Mouse (Mus musculus) heart, adult 18-20 months (tissue): Measurements from ENCODE around the gene Ormdl2. TPM values are rescaled to one million over a fixed set of nuclear protein-coding genes. Genes with fewer than 3 reads are reported as not detected.

Experiments
- DNase-seq, 2 experiments: peaks; one replicate each; pipeline ENCODE4 v3.0.0; 2021 to 2022; ENCODE audit warnings: mixed read lengths in 1 of 2
- total RNA-seq, 2 experiments: library from RNA; stranded (reverse); gene quantifications; 2 replicates each; pipeline ENCODE4 v1.2.3; 2021

The Ormdl2 gene
- total RNA-seq, 2 experiments from 2014 or later = 8.1 to 9.7 TPM

DNA sequence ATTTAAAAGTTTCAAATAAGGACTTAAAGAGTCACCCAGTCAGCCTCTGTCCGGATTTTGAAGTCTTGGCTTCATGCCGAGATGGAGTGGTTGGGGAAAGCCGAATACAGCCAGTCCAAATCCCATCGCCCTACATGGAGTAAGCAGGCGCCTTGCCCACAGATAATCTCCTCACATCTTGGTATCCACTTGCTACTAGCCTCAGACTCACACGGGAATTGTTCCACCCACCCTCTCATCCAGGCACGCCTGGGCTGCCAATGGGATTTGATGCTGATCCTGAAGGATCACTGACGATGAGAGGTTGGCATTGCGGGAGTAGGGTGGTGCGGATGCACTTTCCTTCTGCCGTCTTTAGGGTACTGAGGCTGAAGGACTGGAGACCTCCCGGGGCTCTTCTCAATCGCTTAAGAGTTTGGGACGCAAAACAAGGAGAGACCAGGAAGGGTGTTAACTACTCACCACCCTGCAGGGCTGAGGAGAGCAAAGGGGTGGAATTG, 17.6 kb downstream of the Ormdl2 start, which contains the start of gene Dnajc14:
Gene Dnajc14, plus strand, starts transcription at position 292 of the 500 bp plus-strand sequence.
- DNase-seq = peak; percentile 69 to 83

DNA sequence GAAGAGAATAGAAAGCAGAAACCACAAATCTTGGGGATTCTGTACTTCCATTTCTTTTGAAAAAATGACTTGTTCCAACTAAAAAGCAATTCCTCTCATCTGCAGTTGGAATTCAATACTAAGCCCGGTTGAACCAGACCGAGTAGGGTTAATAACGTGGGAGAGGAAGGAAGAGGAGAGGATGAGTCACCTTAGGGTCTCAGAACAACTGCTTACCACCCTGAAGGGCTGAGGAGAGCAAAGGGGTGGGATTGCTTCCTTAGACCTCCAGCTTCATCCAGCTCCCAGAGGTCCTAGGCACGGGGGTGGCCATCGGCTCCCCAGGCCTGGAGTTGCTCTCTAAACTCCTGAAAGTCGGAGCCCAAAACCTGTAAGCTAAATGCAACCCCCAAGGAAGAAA, 18.1 kb downstream of the Ormdl2 start:
- DNase-seq = no peak

DNA sequence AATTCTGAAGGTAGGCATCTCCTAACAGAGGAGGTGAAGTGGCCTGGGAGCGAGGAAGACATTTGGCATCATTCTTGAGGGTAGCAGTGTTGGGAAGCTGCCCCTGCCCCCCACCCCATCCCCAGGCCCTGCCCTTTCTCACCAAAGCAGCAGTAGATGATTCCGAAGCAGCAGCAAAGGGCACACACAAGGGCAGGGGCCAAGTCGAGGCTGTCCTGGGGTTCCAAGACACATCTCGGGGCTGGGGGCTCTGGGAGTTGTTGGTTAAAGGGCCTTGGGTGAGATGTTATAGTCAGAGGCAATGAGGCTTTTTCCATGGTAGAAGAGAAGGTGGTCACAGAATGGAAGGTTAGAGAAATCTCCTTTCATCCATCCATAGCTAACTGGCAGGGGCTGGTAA, 18.5 kb downstream of the Ormdl2 start:
- DNase-seq = no peak

DNA sequence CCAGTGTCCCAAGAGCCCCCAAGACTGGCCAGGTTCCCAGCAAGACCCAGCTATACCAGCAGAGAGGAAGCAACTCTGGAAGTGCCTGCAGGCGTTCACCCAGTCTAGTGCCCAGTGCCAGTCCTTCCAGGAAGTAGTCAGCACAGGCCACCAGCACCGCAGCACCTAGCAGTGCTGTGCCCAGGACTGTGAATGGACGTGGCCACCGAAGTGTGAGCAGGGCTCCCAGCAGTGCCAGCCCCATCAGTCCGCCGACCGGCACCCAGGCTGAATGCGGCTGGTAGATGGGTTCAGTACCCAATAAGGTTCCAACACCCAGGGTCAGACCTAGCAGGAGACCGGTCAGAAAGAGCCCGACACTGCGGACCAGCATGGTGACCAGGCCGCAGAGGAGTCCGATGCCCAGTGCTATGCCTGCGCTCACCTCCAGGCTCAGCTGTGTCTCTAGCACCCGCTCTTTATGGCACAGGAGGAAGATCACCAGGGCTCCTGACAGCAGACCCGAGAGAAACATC, 19.4 kb downstream of the Ormdl2 start:
- DNase-seq = no peak

DNA sequence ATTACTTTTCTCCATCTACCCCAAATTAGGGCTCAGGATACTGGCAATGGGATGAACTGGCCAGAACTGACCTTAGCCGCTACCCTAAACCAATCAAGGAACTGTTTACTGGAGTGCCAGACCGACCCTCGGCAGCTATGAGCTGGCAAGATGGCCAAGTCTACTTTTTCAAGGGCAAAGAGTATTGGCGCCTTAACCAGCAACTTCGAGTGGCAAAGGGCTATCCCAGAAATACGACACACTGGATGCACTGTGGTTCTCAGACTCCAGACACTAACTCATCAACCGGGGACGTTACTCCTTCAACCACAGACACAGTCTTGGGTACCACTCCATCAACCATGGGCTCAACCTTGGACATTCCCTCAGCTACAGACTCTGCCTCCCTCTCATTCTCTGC, 22.8 kb downstream of the Ormdl2 start:
- no peak for DNase-seq

DNA sequence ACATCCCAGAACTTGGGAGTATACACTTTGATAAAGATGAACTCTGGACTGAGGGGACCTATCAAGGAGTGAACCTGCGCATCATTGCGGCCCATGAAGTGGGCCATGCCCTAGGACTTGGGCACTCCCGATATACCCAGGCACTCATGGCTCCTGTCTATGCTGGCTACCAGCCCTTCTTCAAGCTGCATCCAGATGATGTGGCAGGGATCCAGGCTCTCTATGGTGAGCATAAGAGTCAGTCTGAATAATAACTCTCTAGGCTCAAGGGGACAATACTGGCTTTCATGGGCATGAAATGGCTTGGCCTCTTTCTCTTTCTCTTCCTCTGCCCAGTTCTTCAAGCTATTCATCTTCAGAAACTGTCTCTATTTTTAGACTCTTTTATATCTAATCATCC, 25.9 kb downstream of the Ormdl2 start:
- no peak for DNase-seq

DNA sequence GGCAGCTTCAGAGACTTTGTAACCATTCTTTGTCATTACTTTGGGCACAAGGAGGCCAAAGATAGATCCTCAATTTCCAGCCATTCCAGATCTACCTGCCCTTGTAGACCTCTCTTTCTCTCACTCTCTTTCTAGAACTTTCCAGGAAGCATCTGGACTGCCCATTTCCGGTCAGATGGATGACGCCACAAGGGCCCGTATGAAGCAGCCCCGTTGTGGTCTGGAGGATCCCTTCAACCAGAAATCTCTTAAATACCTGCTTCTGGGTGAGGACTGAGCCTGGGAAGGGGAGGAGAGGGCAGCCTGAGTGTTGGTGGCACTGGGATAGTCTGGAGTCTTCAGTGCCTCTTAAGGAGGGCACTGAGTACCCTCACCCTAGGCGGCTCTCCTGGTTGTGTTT, 27.1 kb downstream of the Ormdl2 start:
- no peak for DNase-seq

DNA sequence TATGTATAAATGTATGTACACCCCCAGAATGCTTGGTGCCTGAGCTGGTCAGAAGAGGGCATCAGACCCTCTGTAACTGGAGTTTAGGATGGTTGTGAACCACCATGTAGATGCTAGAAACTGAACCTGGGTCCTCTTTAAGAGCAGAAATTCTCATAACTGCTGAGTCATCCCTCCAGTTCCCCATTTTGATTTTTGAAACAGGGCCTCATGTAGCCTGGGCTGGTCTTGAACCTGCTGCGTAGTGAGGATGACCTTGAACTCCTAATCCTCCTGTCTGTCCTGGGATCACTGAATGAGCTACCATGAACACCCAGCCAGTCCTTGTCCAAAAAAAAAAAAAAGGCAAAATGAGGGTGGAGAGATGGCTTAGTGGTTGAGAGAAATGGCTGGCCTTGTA, 28.2 kb downstream of the Ormdl2 start:
- DNase-seq = no peak

DNA sequence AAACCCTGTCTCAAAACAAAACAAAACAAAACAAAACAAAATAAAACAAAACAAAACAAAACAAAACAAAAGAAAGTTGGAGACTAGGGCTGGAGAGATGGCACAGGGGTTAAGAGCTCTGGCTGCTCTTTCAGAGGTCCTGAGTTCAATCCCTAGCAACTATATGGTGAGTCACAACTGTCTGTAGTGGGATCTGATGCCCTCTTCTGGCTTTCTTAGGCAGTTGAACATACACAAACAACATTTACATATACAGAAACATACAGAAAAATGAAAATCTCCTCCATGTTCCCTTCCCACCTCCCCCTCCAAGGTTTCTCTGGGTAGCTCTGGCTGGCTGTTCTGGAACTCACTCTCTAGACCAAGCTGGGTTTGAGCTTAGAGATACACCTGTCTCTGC, 29.4 kb downstream of the Ormdl2 start:
- no peak for DNase-seq

DNA sequence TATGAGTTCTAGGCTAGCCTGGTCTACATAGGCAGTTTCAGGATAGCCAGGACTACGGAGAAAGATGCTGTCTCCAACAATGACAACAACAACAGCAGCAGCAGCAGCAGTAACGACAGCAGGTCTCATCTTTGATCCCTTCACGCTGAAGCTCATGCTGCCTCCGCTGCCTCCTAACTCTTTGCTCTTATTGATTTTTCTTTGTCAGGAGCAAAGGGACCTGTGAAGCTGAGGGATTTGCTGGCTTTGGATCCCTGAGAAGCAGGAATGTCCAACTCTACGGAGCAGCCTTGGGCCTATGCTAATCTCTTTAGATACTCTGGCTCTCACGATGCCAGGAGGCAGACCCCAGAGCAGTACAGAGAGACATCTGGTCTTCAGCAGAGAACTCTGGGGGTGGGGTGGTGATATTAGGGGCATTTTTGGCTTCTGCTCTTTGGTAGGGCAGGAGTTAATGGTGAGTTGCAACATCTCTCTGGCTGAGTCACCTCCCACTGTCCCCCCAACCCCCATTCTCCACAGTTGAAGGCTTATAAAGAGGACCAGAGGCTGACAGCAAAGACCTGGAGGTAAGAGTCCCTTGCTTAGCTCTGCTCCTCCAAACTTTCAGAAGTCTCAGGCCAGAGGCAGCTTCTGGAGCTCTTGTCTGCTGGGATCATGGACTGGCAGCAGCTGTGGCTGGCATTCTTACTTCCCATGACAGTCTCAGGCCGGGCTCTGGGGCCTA, 30.9 kb downstream of the Ormdl2 start, which contains the start of gene Mmp19:
Gene Mmp19, plus strand, starts transcription at position 513 of the 727 bp plus-strand sequence.
- DNase-seq = peak; percentile 38 to 59

DNA sequence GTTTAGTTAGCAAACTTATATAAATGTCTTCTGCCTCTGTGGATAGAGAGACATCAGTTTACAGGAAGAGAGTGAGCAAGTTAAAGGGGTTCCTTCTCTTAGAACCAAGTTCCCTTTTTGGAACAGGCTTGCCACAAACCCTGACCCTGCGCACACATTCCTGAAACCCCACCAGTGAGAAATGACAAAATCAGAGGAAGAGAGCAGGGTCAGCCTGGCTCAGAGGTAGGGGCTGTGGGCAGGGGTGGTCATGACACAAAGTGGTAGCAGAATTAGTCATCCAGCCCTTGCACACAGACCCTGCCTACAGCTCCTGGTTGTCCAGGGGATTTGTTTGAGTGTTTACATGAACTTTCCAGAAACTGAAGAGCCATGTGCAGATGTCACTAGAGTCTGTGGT, 41.2 kb downstream of the Ormdl2 start:
- no peak for DNase-seq

DNA sequence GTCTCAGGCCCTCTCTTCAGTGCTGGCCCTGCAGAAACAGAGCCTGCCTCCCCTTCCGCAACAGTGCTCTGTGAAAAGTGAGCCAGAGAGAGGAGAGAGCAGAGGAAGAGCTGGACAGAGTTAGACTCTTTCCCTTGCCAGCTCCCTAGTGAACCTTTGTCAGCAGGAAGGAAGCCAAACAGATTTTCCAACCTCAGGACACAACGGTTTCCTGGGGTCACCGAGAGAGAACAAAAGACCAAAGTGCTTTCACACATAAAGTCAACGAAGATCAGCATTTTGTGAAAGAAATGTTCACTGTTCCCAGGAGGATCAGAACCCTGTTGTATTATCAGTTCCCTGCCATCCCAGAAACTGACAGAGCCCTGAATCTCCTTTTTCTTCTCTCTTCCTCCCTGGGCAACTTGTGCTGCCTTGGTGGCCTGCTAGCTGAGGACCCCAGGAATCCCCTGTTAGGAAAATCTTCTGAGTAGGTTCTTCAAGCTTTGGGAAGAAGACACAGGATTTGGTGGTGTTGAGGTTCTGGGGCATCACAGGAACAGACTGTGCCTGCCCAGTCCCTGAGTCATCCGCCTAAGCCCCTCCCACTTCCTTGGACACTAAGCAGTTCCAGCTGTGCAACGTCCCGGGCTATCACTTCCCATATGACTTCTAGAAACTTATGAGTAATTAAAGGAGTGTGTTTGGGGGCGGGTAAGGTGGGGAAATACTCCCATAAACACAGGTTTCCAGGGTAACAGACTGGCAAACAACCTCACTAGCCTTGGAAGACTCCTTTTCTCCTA, 42.2 kb downstream of the Ormdl2 start:
- peak; percentile 92 to 95 for DNase-seq

DNA sequence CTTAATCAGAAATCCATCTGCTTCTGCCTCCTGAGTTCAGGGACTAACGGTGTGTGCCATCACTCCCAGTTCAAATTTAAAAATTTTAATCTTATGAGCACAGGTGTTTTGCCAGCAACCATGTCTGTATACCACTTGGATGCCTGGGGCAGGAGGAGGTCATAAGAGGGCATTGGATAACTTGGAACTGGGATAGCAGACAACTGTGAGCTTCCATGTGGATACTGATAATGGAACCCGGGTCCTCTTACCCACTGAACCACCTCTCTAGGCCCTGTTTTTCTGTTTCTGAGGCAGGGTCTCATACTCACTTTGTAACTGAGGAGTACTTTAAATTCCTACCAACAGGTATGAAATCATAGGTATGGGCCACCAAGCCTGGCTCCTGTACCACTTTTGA, 43.0 kb downstream of the Ormdl2 start:
- DNase-seq = no peak

DNA sequence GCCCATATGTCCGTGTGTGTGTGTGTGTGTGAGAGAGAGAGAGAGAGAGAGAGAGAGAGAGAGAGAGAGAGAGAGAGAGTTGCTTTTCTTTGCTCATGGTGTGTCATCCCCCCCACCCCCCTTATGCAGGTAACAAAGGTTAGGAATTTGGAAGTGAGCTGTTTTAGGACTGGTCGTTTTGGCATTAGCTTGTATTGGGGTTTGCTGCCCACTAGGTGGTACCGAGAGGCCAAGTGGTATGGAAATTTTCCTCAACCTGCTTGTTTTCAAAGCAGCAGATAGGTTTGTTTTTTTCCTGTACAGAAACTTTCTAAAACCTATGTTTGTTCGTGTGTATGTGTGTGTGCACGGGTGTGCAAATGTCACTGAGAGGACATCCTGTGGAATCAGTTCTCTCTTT, 47.8 kb downstream of the Ormdl2 start:
- DNase-seq = no peak

DNA sequence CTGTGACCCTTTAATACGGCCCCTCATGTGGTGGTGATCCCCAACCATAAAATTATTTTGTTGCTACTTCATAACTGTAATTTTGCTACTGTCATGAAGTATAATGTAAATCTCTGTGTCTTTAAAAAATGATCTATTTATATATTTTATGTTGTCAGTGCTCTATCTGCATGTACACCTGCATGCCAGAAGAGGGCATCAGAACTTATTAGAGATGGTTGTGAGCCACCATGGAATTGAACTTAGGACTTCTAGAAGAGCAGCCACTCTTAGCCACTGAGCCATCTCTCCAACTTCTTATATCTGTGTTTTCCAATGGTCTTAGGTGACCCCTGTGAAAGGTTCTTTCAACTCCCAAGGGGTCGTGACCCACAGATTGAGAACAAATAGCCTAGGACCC, 48.5 kb downstream of the Ormdl2 start:
- no peak for DNase-seq

Other genes starting within 250 kb of the Ormdl2 start
- gene Erbb3, start 232.0 kb downstream of the Ormdl2 start, total RNA-seq = 1 to 10 TPM; 6.4 to 8.6 TPM
- 100 to 1,000 TPM; 257 to 282 TPM for gene Rps26, start 194.9 kb downstream of the Ormdl2 start, total RNA-seq
- gene Ikzf4, start 175.7 kb downstream of the Ormdl2 start, total RNA-seq = 1 to 10 TPM; 1.7 to 1.8 TPM
- gene Suox, start 147.6 kb downstream of the Ormdl2 start, total RNA-seq = 10 to 100 TPM; 22.3 to 28.2 TPM
- gene Rab5b, start 125.4 kb downstream of the Ormdl2 start, total RNA-seq = 10 to 100 TPM; 76.5 to 84.4 TPM
- 1 to 10 TPM in 1 of 2 experiments, under 1 TPM in 1; 0.65 to 1.1 TPM for gene Pmel, start 117.5 kb downstream of the Ormdl2 start, total RNA-seq
- 1 to 10 TPM; 8.2 to 9.1 TPM for gene Cdk2, start 116.6 kb downstream of the Ormdl2 start, total RNA-seq
- gene Dgka, start 76.8 kb downstream of the Ormdl2 start, total RNA-seq = 10 to 100 TPM; 11.5 to 16.1 TPM
- 10 to 100 TPM in 1 of 2 experiments, 1 to 10 TPM in 1; 10.0 to 10.1 TPM for gene Pym1, start 73.8 kb downstream of the Ormdl2 start, total RNA-seq
- 1 to 10 TPM; 1.9 to 3.7 TPM for gene Mmp19, start 30.7 kb downstream of the Ormdl2 start, total RNA-seq
- 10 to 100 TPM; 34.0 to 35.3 TPM for gene Dnajc14, start 17.6 kb downstream of the Ormdl2 start, total RNA-seq
- 1 to 10 TPM; 4.6 to 5.6 TPM for gene Tmem198b, start 17.3 kb downstream of the Ormdl2 start, total RNA-seq
- gene Sarnp, start 4.3 kb downstream of the Ormdl2 start, total RNA-seq = 10 to 100 TPM; 35.6 to 39.7 TPM
- 1 to 10 TPM; 2.3 to 2.6 TPM for gene Gdf11, start 70.1 kb upstream of the Ormdl2 start, total RNA-seq
- 100 to 1,000 TPM; 144 to 158 TPM for gene Cd63, start 79.3 kb upstream of the Ormdl2 start, total RNA-seq
- 1 to 10 TPM; 4.3 to 4.7 TPM for gene Rdh5, start 101.2 kb upstream of the Ormdl2 start, total RNA-seq
- 100 to 1,000 TPM; 194 to 199 TPM for gene Bloc1s1, start 102.4 kb upstream of the Ormdl2 start, total RNA-seq
- 100 to 1,000 TPM; 144 to 148 TPM for gene Itga7, start 112.2 kb upstream of the Ormdl2 start, total RNA-seq
- gene Mettl7b, start 139.3 kb upstream of the Ormdl2 start, total RNA-seq = not detected
- gene Olfr9, start 167.8 kb upstream of the Ormdl2 start, total RNA-seq = not detected
- gene Olfr763, start 189.1 kb upstream of the Ormdl2 start, total RNA-seq = not detected
- not detected for gene Olfr764-ps1, start 218.3 kb upstream of the Ormdl2 start, total RNA-seq
- not detected for gene Olfr765, start 228.4 kb upstream of the Ormdl2 start, total RNA-seq
- not detected for gene Olfr766-ps1, start 247.3 kb upstream of the Ormdl2 start, total RNA-seq